Mouse (Mus musculus) retina, postnatal 7 days (tissue): ENCODE data around the gene Unc5c.

Source experiments
- DNase-seq: peaks from one replicate; pipeline ENCODE4 v3.0.0-alpha.2; 2012; ENCODE audit warnings: low read depth, low spot score

Unc5c gene

GRCm38 (mm10) chr3:141511253-141512038, 46.4 kb downstream of the Unc5c start:
- DNase-seq: no peak

- no peak for DNase-seq
Measured at GRCm38 (mm10) chr3:141528751-141529150, 63.7 kb downstream of the Unc5c start.

GRCm38 (mm10) chr3:141529599-141529998, 64.6 kb downstream of the Unc5c start:
- DNase-seq: no peak

- no peak for DNase-seq
Measured at GRCm38 (mm10) chr3:141533861-141534260, 68.8 kb downstream of the Unc5c start.

GRCm38 (mm10) chr3:141536857-141537256, 71.8 kb downstream of the Unc5c start:
- no peak for DNase-seq

GRCm38 (mm10) chr3:141538120-141538519, 73.1 kb downstream of the Unc5c start:
- no peak for DNase-seq

GRCm38 (mm10) chr3:141540749-141541148, 75.7 kb downstream of the Unc5c start:
- no peak for DNase-seq

- DNase-seq: no peak
Measured at GRCm38 (mm10) chr3:141547341-141547814, 82.4 kb downstream of the Unc5c start.

- no peak for DNase-seq
Measured at GRCm38 (mm10) chr3:141549661-141550060, 84.6 kb downstream of the Unc5c start.

GRCm38 (mm10) chr3:141552960-141553359, 87.9 kb downstream of the Unc5c start:
- no peak for DNase-seq

- DNase-seq: no peak
Measured at GRCm38 (mm10) chr3:141557072-141557471, 92.1 kb downstream of the Unc5c start.

- DNase-seq: no peak
Measured at GRCm38 (mm10) chr3:141575076-141575688, 110.2 kb downstream of the Unc5c start.

- no peak for DNase-seq
Measured at GRCm38 (mm10) chr3:141577382-141577781, 112.4 kb downstream of the Unc5c start.

- DNase-seq: no peak
Measured at GRCm38 (mm10) chr3:141581190-141581891, 116.3 kb downstream of the Unc5c start.

GRCm38 (mm10) chr3:141581892-141582214, 116.8 kb downstream of the Unc5c start:
- DNase-seq: no peak

GRCm38 (mm10) chr3:141583180-141583579, 118.2 kb downstream of the Unc5c start:
- DNase-seq: no peak

GRCm38 (mm10) chr3:141589392-141590012, 124.5 kb downstream of the Unc5c start:
- no peak for DNase-seq

- DNase-seq: no peak
Measured at GRCm38 (mm10) chr3:141593249-141593648, 128.2 kb downstream of the Unc5c start.

- no peak for DNase-seq
Measured at GRCm38 (mm10) chr3:141594120-141594519, 129.1 kb downstream of the Unc5c start.

- DNase-seq: no peak
Measured at GRCm38 (mm10) chr3:141595073-141595472, 130.1 kb downstream of the Unc5c start.

GRCm38 (mm10) chr3:141596461-141596860, 131.4 kb downstream of the Unc5c start:
- no peak for DNase-seq

GRCm38 (mm10) chr3:141596881-141597280, 131.9 kb downstream of the Unc5c start:
- no peak for DNase-seq
